In genomic region chr6:42356913-42357312, GRCm38 (mm10) we compare ENCODE assay signal across 34 mouse cellular contexts. TPM values are rescaled to one million over a fixed set of nuclear protein-coding genes. Genes with fewer than 3 reads are reported as not detected.
A peak's percentile ranks its signal among the peaks of the same experiment; 100 is the strongest.
DNase-seq lines count a peak whose midpoint lies in the region; ATAC-seq and TF ChIP-seq lines count a peak whose summit lies in the region.
"Had no signal": no experiment of that assay in that cellular context is flagged by ENCODE, and none has a peak within 500 bp of the region (broad histone marks: within the 10 kb centered on the region; RNA-seq: fewer than 3 reads in every experiment).

No protein-coding gene starts in this region.

- no peak for ATAC-seq in heart, embryonic 12.5 days (ENCODE audit: insufficient number of reproducible peaks, low FRiP score)
- no peak for ATAC-seq in megakaryocyte, adult 5-6 weeks (ENCODE audit: poor library complexity, severe bottlenecking)
- ATAC-seq: CD4-positive, CD25-positive, alpha-beta regulatory T cell, adult 4 months; forebrain, postnatal 0 days; inflammation-experienced regulatory T-cells, adult 6 months had no signal

- no peak for TF ChIP-seq CTCF in small intestine, adult 2 months (IDR thresholded peaks at IDR 0.05; ENCODE audit: extremely low read depth, insufficient read length, insufficient replicate concordance, low read depth, low read length)
- TF ChIP-seq CTCF in kidney, adult 2 months (conservative IDR thresholded peaks at IDR 0.05; ENCODE audit: insufficient read depth, insufficient read length, low read depth, low read length) = no peak

- TF ChIP-seq POLR2A in small intestine, adult 2 months (IDR thresholded peaks at IDR 0.05; ENCODE audit: low read depth, low read length) = no peak
- no peak for TF ChIP-seq POLR2A in kidney, adult 2 months (IDR thresholded peaks at IDR 0.05; ENCODE audit: low read depth, low read length)

- H3K4me1 ChIP-seq in heart, embryonic 12.5 days (replicated peaks) = peaks cover 96% of the 10 kb centered on the region
- peaks cover 99% of the 10 kb centered on the region for H3K4me1 ChIP-seq in megakaryocyte, embryonic 14.5 days
- H3K4me1 ChIP-seq in small intestine, adult 2 months (ENCODE audit: control insufficient read depth, insufficient read depth, insufficient read length, low read length) = peaks cover 40% of the 10 kb centered on the region
- H3K4me1 ChIP-seq in kidney, adult 2 months (ENCODE audit: control insufficient read depth, insufficient read depth, low read length) = peaks cover 9% of the 10 kb centered on the region; the same call in 1 of the 2 replicates

- H3K9ac ChIP-seq in heart, embryonic 12.5 days = peak overlapping the region; percentile 21; the same call in 1 of the 2 replicates
- H3K9ac ChIP-seq: embryonic facial prominence, embryonic 15.5 days; forebrain, embryonic 12.5 days; forebrain, postnatal 0 days; hindbrain, embryonic 15.5 days; liver, embryonic 14.5 days; neural tube, embryonic 15.5 days had no signal

- no peaks in the 10 kb centered on the region for H3K27me3 ChIP-seq in heart, embryonic 12.5 days (replicated peaks)
- H3K27me3 ChIP-seq in megakaryocyte, embryonic 14.5 days (replicated peaks) = no peaks in the 10 kb centered on the region
- H3K27me3 ChIP-seq in small intestine, adult 2 months (ENCODE audit: control insufficient read depth, insufficient read depth, low read length) = no peaks in the 10 kb centered on the region
- H3K27me3 ChIP-seq in kidney, adult 2 months (replicated peaks; ENCODE audit: control insufficient read depth, insufficient read depth, low read length) = no peaks in the 10 kb centered on the region
- H3K27me3 ChIP-seq: embryonic facial prominence, embryonic 15.5 days; forebrain, embryonic 12.5 days; hindbrain, embryonic 15.5 days; neural tube, embryonic 15.5 days had no signal

- no peak for DNase-seq in heart, postnatal 4 days
- no peak for DNase-seq in spleen, postnatal 36 days (ENCODE audit: low spot score in 2 of 2)
- no peak for DNase-seq in kidney, adult 2 months
- DNase-seq: adrenal gland, postnatal 25 days; cerebellum, adult 18-20 months; forebrain, postnatal 0 days; gastrocnemius, postnatal 10 days; kidney, adult 9 months; liver; lung, adult 2 months; lung, postnatal 4 days; midbrain, embryonic 14.5 days; right cerebral cortex, postnatal 25 days; spleen, adult 18-20 months; thymus, postnatal 25 days had no signal

- H3K4me2 ChIP-seq in heart, embryonic 12.5 days = no peak overlapping the region
- H3K4me2 ChIP-seq: embryonic facial prominence, embryonic 15.5 days; forebrain, embryonic 12.5 days; hindbrain, embryonic 15.5 days; neural tube, embryonic 15.5 days had no signal

- WGBS in heart, embryonic 12.5 days = 86% methylated on average over 5 of the region's 5 CpGs
- 41% methylated on average over 5 of the region's 5 CpGs for WGBS in small intestine, adult 2 months
- 95% methylated on average over 5 of the region's 5 CpGs for WGBS in kidney, adult 2 months

- no peak overlapping the region for H3K4me3 ChIP-seq in heart, embryonic 12.5 days
- H3K4me3 ChIP-seq in megakaryocyte, embryonic 14.5 days (replicated peaks) = peak overlapping the region; percentile 98
- H3K4me3 ChIP-seq in small intestine, adult 2 months (ENCODE audit: low read depth, low read length) = no peak overlapping the region
- no peak overlapping the region for H3K4me3 ChIP-seq in kidney, adult 2 months (ENCODE audit: insufficient read depth, low read depth, low read length)
- H3K4me3 ChIP-seq: embryonic facial prominence, embryonic 15.5 days; forebrain, embryonic 12.5 days; hindbrain, embryonic 10.5 days; hindbrain, embryonic 15.5 days; neural tube, embryonic 15.5 days had no signal

- peak overlapping the region; percentile 48; the same call in 1 of the 2 replicates for H3K27ac ChIP-seq in heart, embryonic 12.5 days (ENCODE audit: poor library complexity, severe bottlenecking)
- H3K27ac ChIP-seq in small intestine, adult 2 months (ENCODE audit: insufficient read depth, low read depth, low read length) = peak overlapping the region; percentile 6; the same call in 1 of the 2 replicates
- H3K27ac ChIP-seq in kidney, adult 2 months (ENCODE audit: insufficient read depth, low read depth, low read length) = no peak overlapping the region
- H3K27ac ChIP-seq: embryonic facial prominence, embryonic 15.5 days; forebrain, embryonic 12.5 days; hindbrain, embryonic 10.5 days; hindbrain, embryonic 15.5 days; liver, embryonic 14.5 days; neural tube, embryonic 15.5 days had no signal

- no peaks in the 10 kb centered on the region for H3K9me3 ChIP-seq in heart, embryonic 12.5 days (replicated peaks)
- H3K9me3 ChIP-seq in megakaryocyte, embryonic 14.5 days = no peaks in the 10 kb centered on the region
- H3K9me3 ChIP-seq: embryonic facial prominence, embryonic 15.5 days; forebrain, embryonic 12.5 days; hindbrain, embryonic 10.5 days; hindbrain, embryonic 15.5 days; neural tube, embryonic 15.5 days had no signal

- peaks cover 92% of the 10 kb centered on the region for H3K36me3 ChIP-seq in heart, embryonic 12.5 days
- peaks cover 99% of the 10 kb centered on the region for H3K36me3 ChIP-seq in megakaryocyte, embryonic 14.5 days (replicated peaks; ENCODE audit: low read length)
- peaks cover 70% of the 10 kb centered on the region for H3K36me3 ChIP-seq in small intestine, adult 2 months (ENCODE audit: control insufficient read depth, insufficient read depth, low read length)
- H3K36me3 ChIP-seq in kidney, adult 2 months (ENCODE audit: control insufficient read depth, insufficient read depth, low read length) = peaks cover 3% of the 10 kb centered on the region

RNA-seq across cellular contexts. Expression of gene Zyx, which starts 7.5 kb away (rescaled TPM):
- 213 and 219 TPM in 2 replicates for polyA plus RNA-seq in heart, embryonic 12.5 days (2016; fragmentation: Nextera tagmentation; extraction: Ambion mirVana)
- total RNA-seq in heart, postnatal 4 days (2021) = 100 to 1,000 TPM; 161 to 166 TPM
- 8,612 and 27,789 TPM in 2 replicates for polyA plus RNA-seq in megakaryocyte, embryonic 14.5 days (2012; ENCODE audit: insufficient read depth, low replicate concordance)
- total RNA-seq in megakaryocyte, adult 5-6 weeks (2015) = 411 and 420 TPM in 2 replicates
- total RNA-seq in megakaryocyte, adult 5-6 weeks (2017) = 117 and 131 TPM in 2 replicates
- polyA plus RNA-seq in small intestine, adult 2 months (2012; rRNA removed) = 104 and 222 TPM in 2 replicates
- 90.0 and 94.2 TPM in 2 replicates for polyA plus RNA-seq in kidney, adult 2 months (2012; rRNA removed)

RNA-seq across cellular contexts. Expression of gene Epha1, which starts 16.2 kb away (rescaled TPM):
- polyA plus RNA-seq in heart, embryonic 12.5 days (2016; fragmentation: Nextera tagmentation; extraction: Ambion mirVana) = 4.7 and 5.5 TPM in 2 replicates
- total RNA-seq in heart, postnatal 4 days (2021) = under 1 TPM; 0.52 to 0.70 TPM
- polyA plus RNA-seq in megakaryocyte, embryonic 14.5 days (2012; ENCODE audit: insufficient read depth, low replicate concordance) = not detected in 2 replicates
- not detected in 2 replicates for total RNA-seq in megakaryocyte, adult 5-6 weeks (2015)
- total RNA-seq in megakaryocyte, adult 5-6 weeks (2017) = not detected in 2 replicates
- polyA plus RNA-seq in small intestine, adult 2 months (2012; rRNA removed) = 28.8 and 64.8 TPM in 2 replicates
- polyA plus RNA-seq in kidney, adult 2 months (2012; rRNA removed) = 17.0 and 20.0 TPM in 2 replicates
- total RNA-seq: monocyte, adult 5-6 weeks had no signal

RNA-seq across cellular contexts. Expression of gene Fam131b, which starts 32.5 kb away (rescaled TPM):
- 0.37 and 0.52 TPM in 2 replicates for polyA plus RNA-seq in heart, embryonic 12.5 days (2016; fragmentation: Nextera tagmentation; extraction: Ambion mirVana)
- 1 to 10 TPM; 1.6 to 1.7 TPM for total RNA-seq in heart, postnatal 4 days (2021)
- polyA plus RNA-seq in megakaryocyte, embryonic 14.5 days (2012; ENCODE audit: insufficient read depth, low replicate concordance) = 0.41 TPM in 1 of 2 replicates, not detected in the other
- total RNA-seq in megakaryocyte, adult 5-6 weeks (2015) = not detected in 2 replicates
- total RNA-seq in megakaryocyte, adult 5-6 weeks (2017) = not detected in 2 replicates
- polyA plus RNA-seq in small intestine, adult 2 months (2012; rRNA removed) = 0.10 and 0.19 TPM in 2 replicates
- 0.05 TPM in 2 replicates for polyA plus RNA-seq in kidney, adult 2 months (2012; rRNA removed)
- total RNA-seq: adrenal gland, postnatal 25 days; granulocyte monocyte progenitor cell, adult 5-6 weeks; monocyte, adult 5-6 weeks had no signal
- polyA plus RNA-seq: CD4-positive, CD25-positive, alpha-beta regulatory T cell, adult 4 months; inflammation-experienced regulatory T-cells, adult 6 months had no signal

RNA-seq across cellular contexts. Expression of gene Tas2r143, which starts 43.1 kb away (rescaled TPM):
- polyA plus RNA-seq in heart, embryonic 12.5 days (2016; fragmentation: Nextera tagmentation; extraction: Ambion mirVana) = not detected in 2 replicates
- under 1 TPM in 1 of 2 experiments, not detected in 1; 0.41 TPM for total RNA-seq in heart, postnatal 4 days (2021)
- not detected in 2 replicates for polyA plus RNA-seq in megakaryocyte, embryonic 14.5 days (2012; ENCODE audit: insufficient read depth, low replicate concordance)
- total RNA-seq in megakaryocyte, adult 5-6 weeks (2015) = 0.39 and 1.6 TPM in 2 replicates
- 1.5 TPM in 1 of 2 replicates, not detected in the other for total RNA-seq in megakaryocyte, adult 5-6 weeks (2017)
- polyA plus RNA-seq in small intestine, adult 2 months (2012; rRNA removed) = not detected in 2 replicates
- not detected in 2 replicates for polyA plus RNA-seq in kidney, adult 2 months (2012; rRNA removed)
- total RNA-seq: forebrain, postnatal 0 days; gastrocnemius, postnatal 10 days; layer of hippocampus, adult 18-20 months; left cerebral cortex, adult 18-20 months; left cerebral cortex, postnatal 14 days had no signal
- polyA plus RNA-seq: CD4-positive, CD25-positive, alpha-beta regulatory T cell, adult 4 months; embryonic facial prominence, embryonic 15.5 days; forebrain, embryonic 12.5 days; forebrain, postnatal 0 days; heart, embryonic 16.5 days; hindbrain, embryonic 10.5 days; hindbrain, embryonic 15.5 days; inflammation-experienced regulatory T-cells, adult 6 months; limb, embryonic 11.5 days; liver, embryonic 14.5 days; midbrain, embryonic 14.5 days; neural tube, embryonic 15.5 days had no signal

RNA-seq across cellular contexts. Expression of gene Tas2r135, which starts 48.3 kb away (rescaled TPM):
- polyA plus RNA-seq in heart, embryonic 12.5 days (2016; fragmentation: Nextera tagmentation; extraction: Ambion mirVana) = not detected in 2 replicates
- under 1 TPM; 0.24 to 0.25 TPM for total RNA-seq in heart, postnatal 4 days (2021)
- not detected in 2 replicates for polyA plus RNA-seq in megakaryocyte, embryonic 14.5 days (2012; ENCODE audit: insufficient read depth, low replicate concordance)
- 0.25 and 0.59 TPM in 2 replicates for total RNA-seq in megakaryocyte, adult 5-6 weeks (2015)
- not detected in 2 replicates for total RNA-seq in megakaryocyte, adult 5-6 weeks (2017)
- polyA plus RNA-seq in small intestine, adult 2 months (2012; rRNA removed) = not detected in 2 replicates
- not detected in 2 replicates for polyA plus RNA-seq in kidney, adult 2 months (2012; rRNA removed)
- total RNA-seq: forebrain, postnatal 0 days; gastrocnemius, postnatal 10 days; granulocyte monocyte progenitor cell, adult 5-6 weeks; layer of hippocampus, adult 18-20 months; left cerebral cortex, adult 18-20 months; left cerebral cortex, postnatal 14 days; monocyte, adult 5-6 weeks had no signal
- polyA plus RNA-seq: CD4-positive, CD25-positive, alpha-beta regulatory T cell, adult 4 months; embryonic facial prominence, embryonic 15.5 days; forebrain, embryonic 12.5 days; forebrain, postnatal 0 days; heart, embryonic 16.5 days; hindbrain, embryonic 10.5 days; hindbrain, embryonic 15.5 days; inflammation-experienced regulatory T-cells, adult 6 months; limb, embryonic 11.5 days; liver, embryonic 14.5 days; midbrain, embryonic 14.5 days; neural tube, embryonic 15.5 days had no signal

Comparison
In these comparisons a context has a peak if more than half of its experiments do, and no peak if none do; other contexts are left out.
1. RNA of gene Zyx, which starts 7.5 kb away (polyA plus RNA-seq): 8,612 to 27,789 TPM in megakaryocyte, embryonic 14.5 days; 104 to 222 TPM in small intestine, adult 2 months, 213 to 219 TPM in heart, embryonic 12.5 days and 90.0 to 94.2 TPM in kidney, adult 2 months; every median in the first group is over 10 times any median in the second.